Mouse (Mus musculus): ENCODE results near the gene Caln1. TPM values are rescaled to one million over a fixed set of nuclear protein-coding genes. Genes with fewer than 3 reads are reported as not detected.

The Caln1 gene
- polyA plus RNA-seq, 1 experiment from 2014 or later = 38.4 TPM

DNA sequence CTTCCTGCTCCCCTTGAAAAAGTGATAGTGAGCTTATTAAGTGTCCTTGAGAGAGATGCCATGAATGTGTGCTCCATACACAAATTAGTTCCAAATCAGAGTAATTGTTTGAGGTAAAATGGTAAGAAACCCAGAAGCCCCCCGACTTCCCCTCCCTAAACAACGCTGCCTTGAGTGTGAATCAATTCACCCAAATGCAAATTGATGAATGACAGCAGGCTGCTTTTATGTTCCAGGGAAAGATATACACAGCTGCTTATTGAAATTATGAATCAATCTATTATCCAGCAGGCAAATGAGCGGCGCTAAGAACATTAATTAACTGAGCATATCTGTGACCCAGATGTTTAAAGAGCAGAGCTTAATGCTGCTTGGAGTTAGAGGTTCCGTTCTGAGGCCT, 511.1 kb downstream of the Caln1 start:
- Histone ChIP-seq H3K36me3 (no peaks in the 10 kb centered on the region), H3K4me3 (no peak overlapping the region), H3K27ac (replicated peaks) (no peak overlapping the region), H3K9ac (no peak overlapping the region), H3K4me1 (replicated peaks) (no peaks in the 10 kb centered on the region), H3K4me2 (no peak overlapping the region), H3K9me3 (no peaks in the 10 kb centered on the region), H3K27me3 (no peaks in the 10 kb centered on the region)
- 61% methylated on average over 5 of the region's 5 CpGs for WGBS
- no peak for ATAC-seq (ENCODE audit: low FRiP score, low read depth)

GRCm38 (mm10) chr5:130891735-130892134, 522.5 kb downstream of the Caln1 start:
- Histone ChIP-seq H3K4me3 (no peak overlapping the region), H3K36me3 (no peaks in the 10 kb centered on the region)

GRCm38 (mm10) chr5:130895991-130896390, 526.7 kb downstream of the Caln1 start:
- no peak overlapping the region for H3K27ac ChIP-seq (replicated peaks)
- 98% methylated on average over 3 of the region's 3 CpGs for WGBS
- no peaks in the 10 kb centered on the region for H3K9me3 ChIP-seq
- no peak overlapping the region for H3K9ac ChIP-seq
- ATAC-seq (ENCODE audit: low FRiP score, low read depth) = no peak
- H3K4me1 ChIP-seq (replicated peaks) = peaks cover 7% of the 10 kb centered on the region
- H3K4me3 ChIP-seq = no peak overlapping the region
- no peaks in the 10 kb centered on the region for H3K36me3 ChIP-seq
- H3K4me2 ChIP-seq = no peak overlapping the region
- H3K27me3 ChIP-seq = no peaks in the 10 kb centered on the region

More at GRCm38 (mm10) chr5:130891735-130892134, 522.5 kb downstream of the Caln1 start:
- peaks cover 12% of the 10 kb centered on the region for H3K4me1 ChIP-seq (replicated peaks)
- no peaks in the 10 kb centered on the region for H3K9me3 ChIP-seq
- ATAC-seq (ENCODE audit: low FRiP score, low read depth) = no peak
- H3K4me2 ChIP-seq = no peak overlapping the region
- H3K27me3 ChIP-seq = no peaks in the 10 kb centered on the region
- no peak overlapping the region for H3K27ac ChIP-seq (replicated peaks)
- WGBS = 42% methylated on average over 5 of the region's 5 CpGs
- H3K9ac ChIP-seq = no peak overlapping the region

Other genes with a start within 250 kb of the Caln1 start
- 17.7 and 18.1 TPM in 2 replicates for gene Kctd7, start 224.6 kb upstream of the Caln1 start, polyA plus RNA-seq (2015; fragmentation: Nextera tagmentation; extraction: Ambion mirVana)
- 39.8 and 40.6 TPM in 2 replicates for gene Rabgef1, start 197.7 kb upstream of the Caln1 start, polyA plus RNA-seq (2015; fragmentation: Nextera tagmentation; extraction: Ambion mirVana)
- 23.6 and 26.2 TPM in 2 replicates for gene Tmem248, start 152.4 kb upstream of the Caln1 start, polyA plus RNA-seq (2015; fragmentation: Nextera tagmentation; extraction: Ambion mirVana)
- gene Sbds, start 113.9 kb upstream of the Caln1 start, polyA plus RNA-seq (2015; fragmentation: Nextera tagmentation; extraction: Ambion mirVana) = 56.2 and 56.7 TPM in 2 replicates
- 21.9 and 22.3 TPM in 2 replicates for gene Tyw1, start 113.8 kb upstream of the Caln1 start, polyA plus RNA-seq (2015; fragmentation: Nextera tagmentation; extraction: Ambion mirVana)
- 0.26 TPM in 1 of 2 replicates, not detected in the other for gene A330070K13Rik, start 15.2 kb downstream of the Caln1 start, polyA plus RNA-seq (2015; fragmentation: Nextera tagmentation; extraction: Ambion mirVana)